ENCODE assay signal across 12 mouse cellular contexts in the genomic region with DNA sequence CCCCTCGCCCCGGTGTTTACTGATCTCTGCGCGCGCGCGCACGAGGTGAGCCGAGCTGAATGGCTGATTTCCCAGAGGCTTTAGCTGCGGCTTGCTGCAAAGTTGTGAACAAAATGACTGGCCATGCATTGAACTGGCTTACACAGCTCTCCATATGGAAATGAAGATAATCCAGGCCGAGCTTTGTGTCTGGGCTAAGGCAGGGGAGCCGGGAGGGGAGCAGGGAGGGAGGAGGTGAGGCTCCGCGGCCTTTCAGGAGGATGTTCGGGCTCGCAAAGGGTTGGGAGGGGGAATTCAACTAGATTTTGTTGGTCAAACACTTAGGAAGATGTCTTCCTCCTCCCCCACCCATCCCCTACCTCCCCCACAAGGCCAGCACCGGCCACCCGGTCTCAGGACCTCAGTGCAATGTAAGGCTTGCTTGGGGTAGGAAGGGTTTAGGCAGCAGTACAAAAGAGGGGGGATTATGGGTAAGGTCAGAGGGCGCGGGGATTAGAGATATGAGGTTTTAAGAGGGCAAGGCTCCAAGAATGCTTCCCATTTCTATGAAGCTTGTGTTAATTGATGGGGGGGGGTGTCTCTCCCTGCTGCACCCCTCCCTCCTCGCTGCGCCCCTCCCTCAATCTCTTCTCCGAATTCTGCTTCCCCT.
DNase-seq lines count a peak whose midpoint lies in the region; ATAC-seq and TF ChIP-seq lines count a peak whose summit lies in the region.
"Had no signal": no experiment of that assay in that cellular context is flagged by ENCODE, and none has a peak within 500 bp of the region (broad histone marks: within the 10 kb centered on the region; RNA-seq: fewer than 3 reads in every experiment).

No protein-coding gene starts in this region.

- ATAC-seq in kidney, embryonic 16.5 days (ENCODE audit: low FRiP score, low TSS enrichment) = no peak
- no peak for ATAC-seq in forebrain, embryonic 13.5 days
- no peak for ATAC-seq in limb, embryonic 14.5 days (ENCODE audit: low FRiP score, low read depth)
- no peak for ATAC-seq in granulocyte monocyte progenitor cell, adult 5-6 weeks (replicated peaks; ENCODE audit: poor library complexity, severe bottlenecking)
- ATAC-seq: CD4-positive, CD25-positive, alpha-beta regulatory T cell, adult 4 months; intestine, embryonic 16.5 days had no signal

- no peak overlapping the region for H3K27ac ChIP-seq in kidney, embryonic 16.5 days (ENCODE audit: low read length)
- no peak overlapping the region for H3K27ac ChIP-seq in forebrain, embryonic 13.5 days
- H3K27ac ChIP-seq in limb, embryonic 14.5 days (replicated peaks; ENCODE audit: low read depth, low read length) = no peak overlapping the region

- H3K9me3 ChIP-seq in kidney, embryonic 16.5 days (ENCODE audit: low read length) = peaks cover 11% of the 10 kb centered on the region; the same call in 1 of the 2 replicates
- peaks cover 4% of the 10 kb centered on the region; the same call in 1 of the 2 replicates for H3K9me3 ChIP-seq in forebrain, embryonic 13.5 days (replicated peaks)
- peaks cover 3% of the 10 kb centered on the region; the same call in 1 of the 2 replicates for H3K9me3 ChIP-seq in limb, embryonic 14.5 days (ENCODE audit: control insufficient read depth, low read length)

- 18% methylated on average over 23 of the region's 23 CpGs for WGBS in kidney, embryonic 16.5 days
- 1% methylated on average over 22 of the region's 23 CpGs for WGBS in forebrain, embryonic 13.5 days
- WGBS in limb, embryonic 14.5 days = 11% methylated on average over 22 of the region's 23 CpGs

- peak overlapping the region; percentile 20; the same call in 1 of the 2 replicates for H3K4me2 ChIP-seq in kidney, embryonic 16.5 days (replicated peaks; ENCODE audit: low read depth, low read length)
- H3K4me2 ChIP-seq in forebrain, embryonic 13.5 days = peak overlapping the region; percentile 44
- peak overlapping the region; percentile 19; the same call in 1 of the 2 replicates for H3K4me2 ChIP-seq in limb, embryonic 14.5 days (replicated peaks; ENCODE audit: low read depth, low read length, severe bottlenecking)

- TF ChIP-seq POLR2A in limb, embryonic 14.5 days (IDR thresholded peaks at IDR 0.05; ENCODE audit: borderline replicate concordance, extremely low read depth, insufficient read depth, insufficient read length) = no peak

- H3K4me3 ChIP-seq in kidney, embryonic 16.5 days (ENCODE audit: low read length) = no peak overlapping the region
- no peak overlapping the region for H3K4me3 ChIP-seq in forebrain, embryonic 13.5 days
- H3K4me3 ChIP-seq in limb, embryonic 14.5 days (replicated peaks; ENCODE audit: low read length) = no peak overlapping the region

- peaks cover 28% of the 10 kb centered on the region for H3K27me3 ChIP-seq in kidney, embryonic 16.5 days (ENCODE audit: insufficient read depth, low read length)
- peaks cover 8% of the 10 kb centered on the region; the same call in 1 of the 2 replicates for H3K27me3 ChIP-seq in forebrain, embryonic 13.5 days
- peaks cover 45% of the 10 kb centered on the region; the same call in 1 of the 2 replicates for H3K27me3 ChIP-seq in limb, embryonic 14.5 days (ENCODE audit: control insufficient read depth, insufficient read depth, low read length)

- no peaks in the 10 kb centered on the region for H3K36me3 ChIP-seq in kidney, embryonic 16.5 days (ENCODE audit: insufficient read depth, low read length)
- no peaks in the 10 kb centered on the region for H3K36me3 ChIP-seq in forebrain, embryonic 13.5 days (ENCODE audit: poor library complexity, severe bottlenecking)
- no peaks in the 10 kb centered on the region for H3K36me3 ChIP-seq in limb, embryonic 14.5 days (ENCODE audit: control insufficient read depth, insufficient read depth, low read length)

- 0 out of 2 replicates have a peak, but pooled peaks cover 9% of the 10 kb centered on the region for H3K4me1 ChIP-seq in kidney, embryonic 16.5 days (ENCODE audit: insufficient read depth, low read length)
- peaks cover 21% of the 10 kb centered on the region for H3K4me1 ChIP-seq in forebrain, embryonic 13.5 days
- no peaks in the 10 kb centered on the region for H3K4me1 ChIP-seq in limb, embryonic 14.5 days (ENCODE audit: control insufficient read depth, insufficient read depth, low read length)

- DNase-seq in kidney, postnatal 25 days = no peak
- no peak for DNase-seq in limb, embryonic 14.5 days (ENCODE audit: low spot score)
- DNase-seq in retina, postnatal 7 days (ENCODE audit: low read depth, low spot score) = peak; percentile 34
- DNase-seq in cerebellum, postnatal 14 days = no peak
- DNase-seq in cerebellum, adult 8-10 months = no peak
- DNase-seq: adrenal gland, postnatal 14 days; cerebellum, postnatal 25 days had no signal

- 0 out of 2 replicates have a peak overlapping the region, but pooled peaks have one; percentile 22 for H3K9ac ChIP-seq in kidney, embryonic 16.5 days (replicated peaks; ENCODE audit: low read length)
- H3K9ac ChIP-seq in forebrain, embryonic 13.5 days = no peak overlapping the region
- H3K9ac ChIP-seq in limb, embryonic 14.5 days (ENCODE audit: low read depth, low read length, severe bottlenecking) = no peak overlapping the region
